In the genomic region with DNA sequence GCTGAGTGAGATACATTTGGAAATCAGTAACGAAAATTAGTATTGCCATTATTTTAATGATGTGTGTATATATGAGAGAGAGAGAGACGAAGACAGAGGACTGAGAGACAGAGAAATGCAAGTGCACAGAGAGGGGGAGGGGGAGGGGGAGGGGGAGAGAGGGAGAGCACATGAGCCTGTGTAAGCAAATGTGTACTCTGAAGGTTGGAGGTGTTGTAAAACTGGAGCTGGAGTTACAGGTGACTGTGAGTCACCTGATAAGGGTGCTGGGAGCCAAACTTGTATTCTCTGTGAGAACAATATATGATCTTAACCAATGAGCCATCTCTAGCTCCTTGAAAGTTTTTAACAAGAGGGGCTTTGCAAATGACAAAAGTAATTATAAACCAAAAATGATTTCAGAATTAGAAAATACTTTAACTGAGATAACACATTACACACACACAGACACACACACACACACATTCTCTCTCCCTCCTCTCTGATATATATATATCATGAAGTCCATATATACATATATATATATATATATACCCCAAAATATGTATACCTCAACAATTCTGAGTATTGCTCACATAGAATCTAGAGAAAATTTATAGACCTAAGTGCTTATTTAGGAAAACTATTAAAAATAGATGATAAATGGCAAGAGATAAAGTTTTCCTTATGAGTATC, we compare ENCODE assay signal across 28 mouse cellular contexts.
A peak's percentile ranks its signal among the peaks of the same experiment; 100 is the strongest.
DNase-seq lines count a peak whose midpoint lies in the region; ATAC-seq lines count a peak whose summit lies in the region.
"Had no signal": no experiment of that assay in that cellular context is flagged by ENCODE, and none has a peak within 500 bp of the region (broad histone marks: within the 10 kb centered on the region; RNA-seq: fewer than 3 reads in every experiment).

No protein-coding gene starts in this region.

- no peak overlapping the region for H3K9ac ChIP-seq in intestine, embryonic 15.5 days
- no peak overlapping the region for H3K9ac ChIP-seq in stomach, embryonic 16.5 days (ENCODE audit: low read length)
- H3K9ac ChIP-seq: embryonic facial prominence, embryonic 12.5 days; embryonic facial prominence, embryonic 15.5 days; forebrain, postnatal 0 days; heart, embryonic 13.5 days; hindbrain, embryonic 14.5 days had no signal

- no peaks in the 10 kb centered on the region for H3K4me1 ChIP-seq in intestine, embryonic 15.5 days (replicated peaks)
- H3K4me1 ChIP-seq in stomach, embryonic 16.5 days (ENCODE audit: control insufficient read depth, insufficient read depth, low read length): no peaks in the 10 kb centered on the region
- H3K4me1 ChIP-seq: embryonic facial prominence, embryonic 12.5 days; embryonic facial prominence, embryonic 15.5 days had no signal

- H3K9me3 ChIP-seq in intestine, embryonic 15.5 days: no peaks in the 10 kb centered on the region
- no peaks in the 10 kb centered on the region; the same call in 1 of the 2 replicates for H3K9me3 ChIP-seq in stomach, embryonic 16.5 days (replicated peaks; ENCODE audit: control insufficient read depth, low read length)
- H3K9me3 ChIP-seq: embryonic facial prominence, embryonic 12.5 days; embryonic facial prominence, embryonic 15.5 days; G1E; heart, embryonic 10.5 days; heart, embryonic 13.5 days had no signal

- H3K4me2 ChIP-seq in intestine, embryonic 15.5 days (replicated peaks): no peak overlapping the region
- H3K4me2 ChIP-seq in stomach, embryonic 16.5 days (ENCODE audit: low read depth, low read length): no peak overlapping the region
- H3K4me2 ChIP-seq: embryonic facial prominence, embryonic 12.5 days; embryonic facial prominence, embryonic 15.5 days; heart, embryonic 13.5 days; hindbrain, embryonic 14.5 days had no signal

- H3K27me3 ChIP-seq in intestine, embryonic 15.5 days (replicated peaks): no peaks in the 10 kb centered on the region
- H3K27me3 ChIP-seq in stomach, embryonic 16.5 days (ENCODE audit: control insufficient read depth, insufficient read depth, low read length): no peaks in the 10 kb centered on the region
- H3K27me3 ChIP-seq: CH12.LX; embryonic facial prominence, embryonic 12.5 days; embryonic facial prominence, embryonic 15.5 days; heart, embryonic 13.5 days had no signal

- no peak overlapping the region for H3K27ac ChIP-seq in intestine, embryonic 15.5 days
- H3K27ac ChIP-seq in stomach, embryonic 16.5 days (ENCODE audit: low read length): no peak overlapping the region
- H3K27ac ChIP-seq: embryonic facial prominence, embryonic 12.5 days; embryonic facial prominence, embryonic 15.5 days; heart, embryonic 10.5 days; heart, embryonic 13.5 days; hindbrain, embryonic 14.5 days; hindbrain, postnatal 0 days had no signal

- peak; percentile 14 for DNase-seq in large intestine, adult 2 months (ENCODE audit: low read depth, low spot score)
- DNase-seq in thymus, postnatal 4 days: no peak
- no peak for DNase-seq in neural tube, embryonic 10.5 days (ENCODE audit: extremely low spot score, low spot score)
- no peak for DNase-seq in spleen, postnatal 36 days (ENCODE audit: low spot score in 2 of 2)
- DNase-seq: adrenal gland, adult 2 months; adrenal gland, postnatal 14 days; B cell, adult 2 months; cerebellum, adult 11 months; cerebellum, adult 2 months; cerebellum, adult 9-11 months; cerebellum, postnatal 25 days; forebrain, postnatal 0 days; gastrocnemius, postnatal 25 days; heart, adult 18-20 months; heart, postnatal 14 days; heart, postnatal 4 days had no signal

- peak; percentile 95 for ATAC-seq in intestine, embryonic 15.5 days
- ATAC-seq in stomach, embryonic 16.5 days (ENCODE audit: insufficient read depth, low FRiP score): peak; percentile 66; the same call in 1 of the 2 replicates
- ATAC-seq: forebrain, embryonic 14.5 days; forebrain, postnatal 0 days; hindbrain, postnatal 0 days; Patski had no signal

- 56% methylated on average over 2 of the region's 2 CpGs for WGBS in intestine, embryonic 15.5 days
- WGBS in large intestine, adult 2 months: 47% methylated on average over 2 of the region's 2 CpGs
- WGBS in stomach, embryonic 16.5 days: 61% methylated on average over 2 of the region's 2 CpGs

- H3K36me3 ChIP-seq in intestine, embryonic 15.5 days: no peaks in the 10 kb centered on the region
- H3K36me3 ChIP-seq in stomach, embryonic 16.5 days (ENCODE audit: control insufficient read depth, insufficient read depth, low read length): no peaks in the 10 kb centered on the region
- H3K36me3 ChIP-seq: embryonic facial prominence, embryonic 12.5 days; embryonic facial prominence, embryonic 15.5 days; G1E; heart, embryonic 10.5 days; heart, embryonic 13.5 days had no signal

- no peak overlapping the region for H3K4me3 ChIP-seq in intestine, embryonic 15.5 days (replicated peaks)
- no peak overlapping the region for H3K4me3 ChIP-seq in stomach, embryonic 16.5 days (replicated peaks; ENCODE audit: low read length)
- H3K4me3 ChIP-seq: embryonic facial prominence, embryonic 12.5 days; embryonic facial prominence, embryonic 15.5 days; heart, embryonic 10.5 days; heart, embryonic 13.5 days had no signal
